Mouse (Mus musculus) urinary bladder, postnatal 0 days (tissue): ENCODE results near the gene Mug2. TPM values are rescaled to one million over a fixed set of nuclear protein-coding genes. Genes with fewer than 3 reads are reported as not detected.

Source experiments
- polyA plus RNA-seq: library from polyadenylated mRNA; unstranded; fragments of >200 nt; fragmentation: Nextera tagmentation; extraction: Ambion mirVana; gene quantifications from 2 replicates; pipeline ENCODE4 v1.2.1, GENCODE M21; 2015

Mug2 gene
- polyA plus RNA-seq, result not detected in 2 replicates

DNA sequence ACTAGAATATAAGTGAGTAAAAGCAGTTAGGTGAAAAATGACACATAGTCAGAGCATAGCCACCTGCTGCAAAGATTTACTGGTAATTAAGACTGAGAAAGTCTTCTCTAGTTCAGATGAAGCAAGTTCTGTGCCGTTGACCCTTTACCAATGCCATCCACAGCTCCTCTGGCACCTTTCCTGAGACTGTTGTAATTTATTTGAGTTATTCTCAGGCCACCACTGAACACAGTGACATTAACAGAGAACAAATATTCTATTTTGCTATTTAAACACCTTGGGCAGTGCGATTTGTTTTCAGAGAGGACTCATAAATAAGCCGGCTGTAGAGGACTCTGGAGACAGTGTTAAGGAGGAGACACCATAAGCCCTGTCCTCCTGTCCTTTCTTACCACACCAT lies at the start of gene Mug2:
Mug2 (plus strand) TSS at position 301 of the 400 bp plus-strand sequence.

Other genes with a start within 250 kb of the Mug2 start
- gene Mug1, start 168.2 kb upstream of the Mug2 start, polyA plus RNA-seq, result not detected in 2 replicates